Mouse (Mus musculus): ENCODE data around the gene Gm3055.
"Not testable (repeated sequence)": the region's sequence is repeated elsewhere in the genome, so short reads cannot be mapped to it uniquely, and the experiment has no call there.

Gene Gm3055

GRCm38 (mm10) chr10:81770506-81771403 is at the start of gene Gm3055:
Gm3055 (minus strand) TSS chr10:81771161.
- in situ Hi-C loops (cut with MboI) = not testable (repeated sequence)

- in situ Hi-C loops (cut with MboI) = not testable (repeated sequence)
These were observed 40.9 kb upstream of the Gm3055 start, which contains the start of gene Gm4767 for GRCm38 (mm10) chr10:81811899-81812298. Gm4767 (plus strand) TSS chr10:81812186.

GRCm38 (mm10) chr10:81771404-81771777 is 430 bp upstream of the Gm3055 start:
- in situ Hi-C loops (cut with MboI) = not testable (repeated sequence)

GRCm38 (mm10) chr10:81704531-81705301 is 66.2 kb downstream of the Gm3055 start, which contains the start of gene Zfp433:
Zfp433 (plus strand) TSS chr10:81704825.
- in situ Hi-C loops (cut with MboI) = not testable (repeated sequence)

Data from mature B cell (primary cell).